Mouse (Mus musculus) urinary bladder, adult 2 months (tissue): ENCODE results near the gene F2r. TPM values are rescaled to one million over a fixed set of nuclear protein-coding genes. Genes with fewer than 3 reads are reported as not detected.

Experiments
- DNase-seq: peaks from one replicate; pipeline ENCODE4 v3.0.0; 2022; ENCODE audit warnings: low spot score
- polyA plus RNA-seq: library from polyadenylated mRNA; depleted of rRNA; stranded (reverse); fragments of >200 nt; gene quantifications from 2 replicates; pipeline ENCODE4 v1.2.3, GENCODE M21; 2012

The F2r gene
- polyA plus RNA-seq, 1 experiment: 6.6 TPM

- DNase-seq: no peak
These were observed 22.4 kb downstream of the F2r start for GRCm38 (mm10) chr13:95595921-95596320.

- no peak for DNase-seq
These were observed 22.9 kb downstream of the F2r start for GRCm38 (mm10) chr13:95595411-95595810.

DNA sequence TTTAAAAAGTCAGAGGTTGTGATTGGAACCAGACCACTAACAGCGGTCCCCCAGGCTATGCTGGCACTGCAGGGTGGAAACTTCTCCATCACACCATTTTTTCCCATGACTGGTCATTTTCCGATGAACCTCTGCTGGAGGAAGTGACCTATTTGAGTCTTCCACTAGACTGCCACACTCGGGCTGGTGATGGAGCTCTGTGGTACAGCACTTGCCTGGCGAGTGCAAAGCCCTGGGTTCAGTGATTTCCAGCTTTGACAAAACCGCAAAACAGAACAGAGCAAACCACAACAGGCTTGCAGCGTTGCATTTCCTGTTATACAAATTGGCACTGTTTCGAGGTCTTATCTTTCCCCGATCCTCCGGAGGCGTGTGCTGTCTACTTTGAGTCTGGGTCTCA is 25.4 kb downstream of the F2r start:
- no peak for DNase-seq

- DNase-seq: no peak
These were observed 26.7 kb downstream of the F2r start for GRCm38 (mm10) chr13:95591606-95592005.

DNA sequence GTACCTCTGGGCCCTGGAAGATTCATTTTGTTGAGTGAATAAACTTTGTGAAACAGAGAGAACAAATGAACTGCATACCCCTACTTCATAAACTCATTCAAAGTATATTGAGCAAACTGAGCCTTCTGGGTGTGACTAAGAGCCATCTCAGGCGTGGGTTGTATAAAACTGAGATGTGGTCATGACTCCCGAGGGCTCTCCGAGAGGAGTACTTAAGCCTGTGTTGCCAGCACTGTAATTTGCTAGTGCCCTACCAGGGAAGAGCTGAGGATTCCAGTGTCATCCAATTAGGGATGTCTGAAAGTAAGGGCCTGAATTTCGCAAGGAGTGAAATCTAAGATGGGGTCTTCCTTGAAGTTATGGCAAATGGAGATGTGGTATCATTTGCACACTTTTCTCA is 30.7 kb downstream of the F2r start:
- no peak for DNase-seq

- no peak for DNase-seq
These were observed 33.4 kb downstream of the F2r start for GRCm38 (mm10) chr13:95584898-95585297.

GRCm38 (mm10) chr13:95583237-95584189 is 34.8 kb downstream of the F2r start:
- DNase-seq: no peak

GRCm38 (mm10) chr13:95581850-95582249 is 36.4 kb downstream of the F2r start:
- no peak for DNase-seq

- DNase-seq: no peak
These were observed 40.1 kb downstream of the F2r start for GRCm38 (mm10) chr13:95578016-95578697.

DNA sequence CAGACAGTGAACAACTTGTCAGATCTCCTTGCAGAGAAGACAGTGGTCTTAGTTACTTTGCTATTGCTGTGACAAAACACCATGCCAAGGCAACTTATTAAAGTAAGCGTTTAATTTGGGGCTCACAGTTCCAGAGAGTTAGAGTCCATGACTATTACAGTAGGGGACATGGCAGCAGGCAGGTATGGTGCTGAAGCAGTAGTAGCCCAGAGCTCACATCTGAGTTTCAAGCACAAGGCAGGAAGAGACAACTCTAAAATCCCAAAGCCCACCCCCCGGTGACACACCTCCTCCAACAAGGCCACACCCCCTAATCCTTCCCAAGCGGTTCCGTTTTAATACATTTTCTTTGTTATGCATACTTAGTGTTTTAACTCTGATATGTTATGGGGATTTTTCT is 47.4 kb downstream of the F2r start:
- DNase-seq: no peak

DNA sequence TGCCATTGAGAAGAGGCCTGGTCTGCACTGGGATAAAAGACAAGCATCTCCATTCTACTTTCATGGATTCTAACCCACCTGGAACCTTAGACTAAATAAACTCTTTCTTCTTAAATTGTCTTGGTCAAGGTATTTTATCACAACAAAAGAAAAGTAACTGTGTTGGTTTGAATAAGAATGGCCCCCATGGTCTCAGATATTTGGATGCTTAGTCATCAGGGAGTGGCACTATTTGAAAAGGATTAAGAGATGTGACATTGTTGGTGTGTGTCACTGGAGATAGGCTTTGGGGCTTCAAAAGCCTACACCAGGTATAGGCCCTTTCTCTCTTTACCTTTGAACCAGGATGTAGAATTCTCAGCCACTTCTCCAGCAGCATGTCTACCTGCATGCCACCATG is 49.0 kb downstream of the F2r start:
- no peak for DNase-seq

DNA sequence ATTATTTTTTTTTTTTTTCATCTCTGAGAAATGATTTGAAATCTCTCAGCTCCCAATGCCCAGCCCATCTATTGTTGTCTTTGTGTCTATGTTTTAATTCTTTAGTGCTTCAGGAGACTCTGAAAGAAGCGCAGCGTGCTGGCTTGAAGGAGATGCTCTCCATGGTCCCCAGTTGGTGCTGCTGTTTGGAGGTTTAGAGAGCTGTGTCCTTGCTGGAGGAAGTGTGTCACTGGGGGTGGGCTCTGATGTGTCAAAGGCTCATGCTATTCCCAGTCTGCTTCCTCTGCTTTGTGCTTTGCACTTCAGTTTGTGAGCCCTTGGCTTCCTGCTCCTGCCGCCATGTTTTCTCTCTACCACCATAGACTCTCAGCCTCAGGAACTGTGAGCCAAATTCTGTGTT is 50.0 kb downstream of the F2r start:
- no peak for DNase-seq

- DNase-seq: no peak
These were observed 51.3 kb downstream of the F2r start for GRCm38 (mm10) chr13:95566841-95567551.

- DNase-seq: no peak
These were observed 54.6 kb downstream of the F2r start for GRCm38 (mm10) chr13:95563693-95564092.

GRCm38 (mm10) chr13:95563066-95563610 is 55.1 kb downstream of the F2r start:
- no peak for DNase-seq

- no peak for DNase-seq
These were observed 61.0 kb downstream of the F2r start for GRCm38 (mm10) chr13:95557326-95557725.

GRCm38 (mm10) chr13:95553885-95554492 is 64.3 kb downstream of the F2r start:
- no peak for DNase-seq
